Mouse (Mus musculus) CH12.LX (cell line): Measurements from ENCODE around the gene Nupr1. TPM values are rescaled to one million over a fixed set of nuclear protein-coding genes. Genes with fewer than 3 reads are reported as not detected.
A peak's percentile ranks its signal among the peaks of the same experiment; 100 is the strongest.

Experiments
- DNase-seq: peaks from one replicate; pipeline ENCODE4 v3.0.0-alpha.2; 2013; ENCODE audit errors: extremely low read depth
- H3K27ac ChIP-seq: 2 replicates; pipeline ENCODE4 v1.5.1; 2012; ENCODE audit warnings: low read depth, mild to moderate bottlenecking, control low read depth, moderate library complexity; ENCODE audit not compliant: insufficient read depth
- H3K27me3 ChIP-seq: replicated peaks from 2 replicates; pipeline ENCODE3; 2012; ENCODE audit warnings: inconsistent platforms
- H3K36me3 ChIP-seq, 2 experiments: replicated peaks in 1 of 2; 2 replicates each; pipeline versions ENCODE3 to v1.6.1; 2012; ENCODE audit warnings: inconsistent platforms in 1 of 2, low read length in 1 of 2, mild to moderate bottlenecking in 1 of 2, mixed read lengths in 1 of 2, moderate library complexity in 1 of 2; ENCODE audit not compliant: control insufficient read depth in 1 of 2, insufficient read depth in 1 of 2
- H3K4me1 ChIP-seq, 2 experiments: 2 replicates each; pipeline ENCODE4 v1.6.1; 2012; ENCODE audit warnings: inconsistent platforms in 1 of 2, moderate library complexity in 1 of 2; ENCODE audit not compliant: insufficient read depth in 2 of 2, control insufficient read depth in 1 of 2
- H3K4me2 ChIP-seq: 2 replicates; pipeline ENCODE4 v1.6.1; 2012; ENCODE audit warnings: low read depth, mild to moderate bottlenecking, control low read depth; ENCODE audit not compliant: poor library complexity, insufficient read depth, severe bottlenecking
- H3K4me3 ChIP-seq, 3 experiments: fragments of 150-350 bp in 1 of 3; sonication (generic) in 1 of 3; replicated peaks in 1 of 3; 2 replicates each; pipeline versions ENCODE3 to v1.5.1; 2011 to 2012; ENCODE audit warnings: low read depth in 2 of 3, low read length in 2 of 3, mild to moderate bottlenecking in 2 of 3, moderate library complexity in 2 of 3, control low read depth in 1 of 3, improper control_type of control experiment in 1 of 3, inconsistent platforms in 1 of 3, mixed read lengths in 1 of 3; ENCODE audit not compliant: poor library complexity in 1 of 3
- H3K79me2 ChIP-seq: replicated peaks from 2 replicates; pipeline ENCODE4 v1.6.1; 2012; ENCODE audit warnings: mild to moderate bottlenecking, moderate library complexity; ENCODE audit not compliant: control insufficient read depth, poor library complexity, insufficient read depth, severe bottlenecking; ENCODE audit errors: extremely low read depth
- H3K9ac ChIP-seq: 2 replicates; pipeline ENCODE4 v1.6.1; 2012; ENCODE audit warnings: low read depth, mild to moderate bottlenecking, control low read depth, moderate library complexity; ENCODE audit not compliant: insufficient read depth
- H3K9me3 ChIP-seq: replicated peaks from 2 replicates; pipeline ENCODE3; 2012; ENCODE audit warnings: low read length, inconsistent platforms, mixed read lengths
- BHLHE40 ChIP-seq: IDR thresholded peaks from 2 replicates; pipeline ENCODE4 v1.6.1; 2011; ENCODE audit warnings: mild to moderate bottlenecking, low read depth, low read length, improper control_type of control experiment
- CHD2 ChIP-seq: IDR thresholded peaks from 2 replicates; pipeline ENCODE4 v1.6.1; 2011; ENCODE audit warnings: low read length, improper control_type of control experiment
- CTCF ChIP-seq, 2 experiments: IDR thresholded peaks in 1 of 2; conservative IDR thresholded peaks in 1 of 2; 2 replicates each; pipeline ENCODE4 v1.5.1; 2011 to 2012; ENCODE audit warnings: low read depth in 2 of 2, low read length in 2 of 2, improper control_type of control experiment in 1 of 2, inconsistent platforms in 1 of 2, mild to moderate bottlenecking in 1 of 2, moderate library complexity in 1 of 2
- E2F4 ChIP-seq: IDR thresholded peaks from 2 replicates; pipeline ENCODE4 v1.6.1; 2011; ENCODE audit warnings: low read depth, low read length, improper control_type of control experiment; ENCODE audit not compliant: insufficient replicate concordance
- ELF1 ChIP-seq: IDR thresholded peaks from 2 replicates; pipeline ENCODE4 v1.6.1; 2014; ENCODE audit warnings: low read depth, mild to moderate bottlenecking, inconsistent platforms, low read length, improper control_type of control experiment
- EP300 ChIP-seq: IDR thresholded peaks from 2 replicates; pipeline ENCODE4 v1.6.1; 2011; ENCODE audit warnings: low read length, improper control_type of control experiment
- ETS1 ChIP-seq: conservative IDR thresholded peaks from 2 replicates; pipeline ENCODE4 v1.6.1; 2012; ENCODE audit warnings: low read depth, mild to moderate bottlenecking, inconsistent platforms, low read length, improper control_type of control experiment, moderate library complexity
- HCFC1 ChIP-seq: IDR thresholded peaks from 2 replicates; pipeline ENCODE4 v1.6.1; 2012; ENCODE audit warnings: low read depth, mild to moderate bottlenecking, inconsistent platforms, low read length, improper control_type of control experiment
- JUN ChIP-seq: IDR thresholded peaks from 2 replicates; pipeline ENCODE4 v1.6.1; 2011; ENCODE audit warnings: low read depth, mild to moderate bottlenecking, low read length, improper control_type of control experiment, moderate library complexity; ENCODE audit not compliant: insufficient read depth
- KAT2A ChIP-seq: IDR thresholded peaks from 2 replicates; pipeline ENCODE4 v1.6.1; 2012; ENCODE audit warnings: low read length, improper control_type of control experiment, inconsistent platforms; ENCODE audit not compliant: insufficient replicate concordance
- MAFK ChIP-seq: IDR thresholded peaks from 2 replicates; pipeline ENCODE4 v1.6.1; 2011; ENCODE audit warnings: low read length, improper control_type of control experiment; ENCODE audit not compliant: insufficient replicate concordance
- MEF2A ChIP-seq: IDR thresholded peaks from 2 replicates; pipeline ENCODE4 v1.6.1; 2014; ENCODE audit warnings: low read depth, mild to moderate bottlenecking, inconsistent platforms, low read length, improper control_type of control experiment, borderline replicate concordance
- MYC ChIP-seq: IDR thresholded peaks from 2 replicates; pipeline ENCODE4 v1.6.1; 2011; ENCODE audit warnings: low read depth, mild to moderate bottlenecking, improper control_type of control experiment, low read length
- PAX5 ChIP-seq: IDR thresholded peaks from 2 replicates; pipeline ENCODE4 v1.6.1; 2012; ENCODE audit warnings: low read length, inconsistent platforms, mixed read lengths
- POLR2A ChIP-seq: IDR thresholded peaks from 2 replicates; pipeline ENCODE4 v1.6.1; 2011; ENCODE audit warnings: low read depth, mild to moderate bottlenecking, improper control_type of control experiment, low read length
- POLR2AphosphoS2 ChIP-seq: IDR thresholded peaks from 2 replicates; pipeline ENCODE4 v1.6.1; 2011; ENCODE audit warnings: low read depth, low read length, improper control_type of control experiment
- RAD21 ChIP-seq: IDR thresholded peaks from 2 replicates; pipeline ENCODE4 v1.6.1; 2011; ENCODE audit warnings: low read depth, mild to moderate bottlenecking, low read length, improper control_type of control experiment, moderate library complexity
- RCOR1 ChIP-seq: conservative IDR thresholded peaks from 2 replicates; pipeline ENCODE4 v1.6.1; 2012; ENCODE audit warnings: low read depth, mild to moderate bottlenecking, inconsistent platforms, low read length, improper control_type of control experiment
- SIN3A ChIP-seq: IDR thresholded peaks from 2 replicates; pipeline ENCODE4 v1.6.1; 2012; ENCODE audit warnings: low read length, improper control_type of control experiment, inconsistent platforms
- TBP ChIP-seq: conservative IDR thresholded peaks from 2 replicates; pipeline ENCODE4 v1.6.1; 2011; ENCODE audit warnings: low read depth, low read length, improper control_type of control experiment
- TCF12 ChIP-seq: IDR thresholded peaks from 2 replicates; pipeline ENCODE4 v1.6.1; 2014; ENCODE audit warnings: low read depth, mild to moderate bottlenecking, inconsistent platforms, low read length, improper control_type of control experiment
- UBTF ChIP-seq: IDR thresholded peaks from 2 replicates; pipeline ENCODE4 v1.6.1; 2012; ENCODE audit warnings: low read depth, mild to moderate bottlenecking, inconsistent platforms, low read length, improper control_type of control experiment, moderate library complexity
- USF1 ChIP-seq: IDR thresholded peaks from 2 replicates; pipeline ENCODE4 v1.6.1; 2014; ENCODE audit warnings: low read depth, mild to moderate bottlenecking, inconsistent platforms, low read length, improper control_type of control experiment
- USF2 ChIP-seq: conservative IDR thresholded peaks from 2 replicates; pipeline ENCODE4 v1.6.1; 2011; ENCODE audit warnings: low read depth, low read length, improper control_type of control experiment
- ZC3H11A ChIP-seq: IDR thresholded peaks from 2 replicates; pipeline ENCODE4 v1.6.1; 2012; ENCODE audit warnings: low read depth, mild to moderate bottlenecking, inconsistent platforms, low read length, improper control_type of control experiment
- ZKSCAN1 ChIP-seq: IDR thresholded peaks from 2 replicates; pipeline ENCODE4 v1.6.1; 2012; ENCODE audit warnings: low read depth, inconsistent platforms, low read length, improper control_type of control experiment, borderline replicate concordance
- ZMIZ1 ChIP-seq: IDR thresholded peaks from 2 replicates; pipeline ENCODE4 v1.6.1; 2012; ENCODE audit warnings: low read depth, mild to moderate bottlenecking, inconsistent platforms, low read length, improper control_type of control experiment
- dilution Hi-C: fragments of 300-500 bp; cut with MboI; formaldehyde crosslinking; loops from 2 replicates; pipeline ENCODE4 v1.14.3; 2020; ENCODE audit warnings: low sequenced_read_pairs; ENCODE audit not compliant: extremely low pct_unique_long_range_greater_than_20kb, extremely low pct_ligation_motif_present
- in situ Hi-C: fragments of 300-500 bp; cut with MboI; formaldehyde crosslinking; loops from 3 replicates; pipeline ENCODE4 v1.14.3; 2019; ENCODE audit warnings: low sequenced_read_pairs, low pct_ligation_motif_present, low pct_unique_long_range_greater_than_20kb, mixed read lengths
- polyA plus RNA-seq: library from polyadenylated mRNA; unstranded; fragments of >175 nt; gene quantifications from 2 replicates; pipeline ENCODE4 v1.2.1, GENCODE M21; 2012; ENCODE audit warnings: low read depth; ENCODE audit not compliant: insufficient read length
- total RNA-seq, 2 experiments: library from RNA; depleted of rRNA; stranded (reverse); fragments of 300-350 nt in 1 of 2; fragments of >200 nt in 1 of 2; gene quantifications; 2 replicates each; pipeline ENCODE4 v1.2.3; 2012 to 2014

Nupr1 gene
- total and polyA plus RNA-seq, 3 experiments: 6.4 to 13.9 (median 13.5) TPM

GRCm38 (mm10) chr7:126649231-126650051 is 18.8 kb upstream of the Nupr1 start, which contains the start of gene Sgf29 (continued):
- peak; percentile 87; the same call in 1 of the 2 replicates for TF ChIP-seq E2F4
- peak; percentile 94 for TF ChIP-seq ZMIZ1
- TF ChIP-seq KAT2A: peak; percentile 95
- no peak for TF ChIP-seq ZKSCAN1
- TF ChIP-seq UBTF: no peak
- no peak for TF ChIP-seq MAFK
- TF ChIP-seq ETS1: peak; percentile 44; the same call in 1 of the 2 replicates
- TF ChIP-seq TBP: peak; percentile 68; the same call in 1 of the 2 replicates
- peak; percentile 63; the same call in 1 of the 2 replicates for TF ChIP-seq ELF1
- TF ChIP-seq CHD2: peak; percentile 72; the same call in 1 of the 2 replicates
- no peak for TF ChIP-seq ZC3H11A

GRCm38 (mm10) chr7:126648486-126648885 is 17.8 kb upstream of the Nupr1 start:
- dilution Hi-C loops: no loop called here
- Histone ChIP-seq H3K9me3 (no peaks in the 10 kb centered on the region), H3K4me1 (peaks cover 13 to 70% of the 10 kb centered on the region in 2 experiments), H3K9ac (no peak overlapping the region; the same call in 1 of the 2 replicates), H3K4me2 (peak overlapping the region; percentile 55), H3K27ac (0 out of 2 replicates have a peak overlapping the region, but pooled peaks have one; percentile 28), H3K4me3 (peak overlapping the region in 2 of 3 experiments; percentile 50 to 70), H3K79me2 (peaks cover 3% of the 10 kb centered on the region), H3K36me3 (peaks cover 0 to 10% of the 10 kb centered on the region in 2 experiments), H3K27me3 (no peaks in the 10 kb centered on the region)
- no peak for TF ChIP-seq ELF1
- no peak for TF ChIP-seq MEF2A
- no peak for TF ChIP-seq MAFK
- TF ChIP-seq CTCF (conservative IDR thresholded peaks at IDR 0.05 in 1 of 2, IDR thresholded peaks at IDR 0.05 in 1 of 2; ENCODE audit: low read depth in 2 of 2, low read length in 2 of 2): peak in 1 of 2 experiments; percentile 45; a peak in 2 of 4 replicates
- no peak for TF ChIP-seq POLR2A
- no peak for TF ChIP-seq E2F4
- peak; percentile 27 for TF ChIP-seq RAD21
- DNase-seq: peak; percentile 44
- in situ Hi-C loops: loop anchor here (10.0 kb wide), 1 partner anchor 466 kb away; no protein-coding TSS in a partner anchor

GRCm38 (mm10) chr7:126645708-126646107 is 15.0 kb upstream of the Nupr1 start:
- Histone ChIP-seq H3K27me3 (no peaks in the 10 kb centered on the region), H3K4me1 (peaks cover 13 to 54% of the 10 kb centered on the region in 2 experiments), H3K27ac (peak overlapping the region; percentile 79), H3K4me3 (no peak overlapping the region), H3K9me3 (no peaks in the 10 kb centered on the region), H3K79me2 (peaks cover 2% of the 10 kb centered on the region; the same call in 1 of the 2 replicates), H3K9ac (peak overlapping the region; percentile 12; the same call in 1 of the 2 replicates), H3K36me3 (no peaks in the 10 kb centered on the region), H3K4me2 (peak overlapping the region; percentile 33)
- DNase-seq: peak; percentile 65
- dilution Hi-C loops: no loop called here
- in situ Hi-C loops: loop anchor here (10.0 kb wide), 1 partner anchor 469 kb away; no protein-coding TSS in a partner anchor
- TF ChIP-seq SIN3A (peak; percentile 25; the same call in 1 of the 2 replicates), MYC (no peak), MAFK (no peak), USF2 (no peak), RCOR1 (no peak), JUN (no peak), ZC3H11A (no peak), EP300 (no peak; the same call in 1 of the 2 replicates), TCF12 (peak; percentile 73; the same call in 1 of the 2 replicates), UBTF (no peak), BHLHE40 (no peak; the same call in 1 of the 2 replicates), HCFC1 (peak; percentile 74), PAX5 (no peak), USF1 (no peak), KAT2A (no peak), CHD2 (no peak), POLR2AphosphoS2 (no peak)
